Mouse (Mus musculus) lung, postnatal 25 days (tissue): Measurements from ENCODE around the gene 4930556J24Rik.
"Not testable (repeated sequence)": the region's sequence is repeated elsewhere in the genome, so short reads cannot be mapped to it uniquely, and the experiment has no call there.

Experiments
- DNase-seq: peaks from one replicate; pipeline ENCODE4 v3.0.0; 2022; ENCODE audit warnings: low spot score

The 4930556J24Rik gene

GRCm38 (mm10) chr11:3976678-3977077 lies at the start of gene 4930556J24Rik:
Gene 4930556J24Rik, minus strand, starts transcription at chr11:3976778.
- DNase-seq: no peak

- no peak for DNase-seq
Observed at GRCm38 (mm10) chr11:4023321-4023720, 46.7 kb upstream of the 4930556J24Rik start.

- DNase-seq: not testable (repeated sequence)
Observed at GRCm38 (mm10) chr11:4022111-4022510, 45.5 kb upstream of the 4930556J24Rik start.

GRCm38 (mm10) chr11:4015796-4016195 lies 39.2 kb upstream of the 4930556J24Rik start:
- not testable (repeated sequence) for DNase-seq

- DNase-seq: no peak
Observed at GRCm38 (mm10) chr11:4012616-4013015, 36.0 kb upstream of the 4930556J24Rik start.

- DNase-seq: no peak
Observed at GRCm38 (mm10) chr11:4006462-4006861, 29.9 kb upstream of the 4930556J24Rik start.

GRCm38 (mm10) chr11:4005220-4005805 lies 28.7 kb upstream of the 4930556J24Rik start:
- DNase-seq: no peak

- DNase-seq: peak; percentile 72
Observed at GRCm38 (mm10) chr11:4001603-4002002, 25.0 kb upstream of the 4930556J24Rik start.

GRCm38 (mm10) chr11:3999547-3999946 lies 23.0 kb upstream of the 4930556J24Rik start:
- DNase-seq: no peak

- no peak for DNase-seq
Observed at GRCm38 (mm10) chr11:3997978-3998720, 21.6 kb upstream of the 4930556J24Rik start.

GRCm38 (mm10) chr11:3996840-3997239 lies 20.3 kb upstream of the 4930556J24Rik start:
- no peak for DNase-seq

- DNase-seq: no peak
Observed at GRCm38 (mm10) chr11:3995511-3995910, 18.9 kb upstream of the 4930556J24Rik start.

GRCm38 (mm10) chr11:3993914-3994313 lies 17.3 kb upstream of the 4930556J24Rik start:
- no peak for DNase-seq

- DNase-seq: no peak
Observed at GRCm38 (mm10) chr11:3993132-3993531, 16.6 kb upstream of the 4930556J24Rik start.

- no peak for DNase-seq
Observed at GRCm38 (mm10) chr11:3989748-3990147, 13.2 kb upstream of the 4930556J24Rik start.

GRCm38 (mm10) chr11:3983863-3984745 lies 7.5 kb upstream of the 4930556J24Rik start:
- peak; percentile 57 for DNase-seq

GRCm38 (mm10) chr11:3983291-3983862 lies 6.8 kb upstream of the 4930556J24Rik start, which contains the start of gene Gal3st1:
Gene Gal3st1, plus strand, starts transcription at chr11:3983636.
- DNase-seq: peak; percentile 42

GRCm38 (mm10) chr11:3982275-3983209 lies 6.0 kb upstream of the 4930556J24Rik start:
- no peak for DNase-seq

GRCm38 (mm10) chr11:3981536-3981935 lies 5.0 kb upstream of the 4930556J24Rik start:
- DNase-seq: no peak

- no peak for DNase-seq
Observed at GRCm38 (mm10) chr11:3978421-3978820, 1.8 kb upstream of the 4930556J24Rik start.

GRCm38 (mm10) chr11:3974311-3974710 lies 2.3 kb downstream of the 4930556J24Rik start:
- no peak for DNase-seq
